Mouse (Mus musculus) olfactory bulb, adult 2 months (tissue): ENCODE data around the gene Ppp1r3g. TPM values are rescaled to one million over a fixed set of nuclear protein-coding genes. Genes with fewer than 3 reads are reported as not detected.

Experiments used
- H3K27ac ChIP-seq: fragments of 200-500 bp; 2 replicates; pipeline ENCODE4 v1.5.1; 2012; ENCODE audit warnings: low read depth, low read length; ENCODE audit not compliant: insufficient read depth
- H3K4me1 ChIP-seq: fragments of 200-500 bp; 2 replicates; pipeline ENCODE4 v1.6.1; 2012; ENCODE audit warnings: low read length; ENCODE audit not compliant: control insufficient read depth, insufficient read depth
- H3K4me3 ChIP-seq: fragments of 200-500 bp; 2 replicates; pipeline ENCODE4 v1.5.1; 2012; ENCODE audit warnings: mild to moderate bottlenecking, low read depth, low read length, moderate library complexity; ENCODE audit not compliant: insufficient read depth
- CTCF ChIP-seq: fragments of 200-500 bp; IDR thresholded peaks from 2 replicates; pipeline ENCODE4 v1.5.1; 2012; ENCODE audit warnings: low read depth, mild to moderate bottlenecking, low read length, moderate library complexity; ENCODE audit not compliant: insufficient read depth
- POLR2A ChIP-seq: fragments of 200-500 bp; IDR thresholded peaks from 2 replicates; pipeline ENCODE4 v1.6.1; 2012; ENCODE audit warnings: mild to moderate bottlenecking, low read depth, low read length, moderate library complexity; ENCODE audit not compliant: insufficient read depth
- whole genome bisulfite sequencing: fragments of 180-500 bp; shearing (Covaris S2); methylation state at CpG from one replicate; pipeline ENCODE4 v1.1.7; 2018; 5-methylcytosine and 5-hydroxymethylcytosine counted together
- polyA plus RNA-seq: library from polyadenylated mRNA; stranded (reverse); fragments of >200 nt; gene quantifications from 2 replicates; pipeline ENCODE4 v1.2.4, GENCODE M21; 2012; ENCODE audit warnings: low replicate concordance; ENCODE audit not compliant: missing spikeins, insufficient read depth, insufficient read length

Ppp1r3g gene
- polyA plus RNA-seq, 1 experiment, result not detected

DNA sequence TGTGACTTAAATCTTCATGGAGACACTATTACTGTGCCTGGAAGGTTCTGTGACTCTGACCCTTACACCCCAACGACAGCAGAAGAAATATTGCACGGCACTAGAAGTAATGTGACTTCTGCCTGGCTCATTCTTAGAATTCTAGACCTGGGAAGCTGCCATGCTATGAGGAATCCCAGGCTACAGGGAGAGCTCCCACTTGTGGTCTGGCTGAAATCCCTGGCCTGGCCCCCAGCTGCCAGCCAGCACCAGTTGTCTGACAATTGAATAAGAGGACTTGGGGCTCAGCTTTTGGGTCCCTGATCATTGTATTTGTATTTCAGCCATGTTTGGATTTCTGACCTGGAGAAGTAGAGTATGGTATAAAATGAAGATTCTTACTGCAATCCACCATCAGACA is 59.4 kb downstream of the Ppp1r3g start:
- Histone ChIP-seq H3K27ac (no peak overlapping the region), H3K4me3 (no peak overlapping the region), H3K4me1 (peaks cover 2% of the 10 kb centered on the region; the same call in 1 of the 2 replicates)
- 58% methylated on average over 2 of the region's 2 CpGs for WGBS
- TF ChIP-seq POLR2A, result no peak
- no peak for TF ChIP-seq CTCF

GRCm38 (mm10) chr13:36019309-36020274 is 61.0 kb downstream of the Ppp1r3g start:
- H3K4me1 ChIP-seq, result peaks cover 2% of the 10 kb centered on the region; the same call in 1 of the 2 replicates
- no peak overlapping the region for H3K4me3 ChIP-seq
- WGBS, result 46% methylated on average over 10 of the region's 10 CpGs
- TF ChIP-seq CTCF (no peak), POLR2A (no peak)
- no peak overlapping the region for H3K27ac ChIP-seq

Other genes with a start within 250 kb of the Ppp1r3g start
- gene Rpp40, start 52.5 kb upstream of the Ppp1r3g start, polyA plus RNA-seq, result not detected in 2 replicates
- gene Fars2, start 158.6 kb downstream of the Ppp1r3g start, polyA plus RNA-seq, result not detected in 2 replicates
- not detected in 2 replicates for gene Lyrm4, start 158.7 kb downstream of the Ppp1r3g start, polyA plus RNA-seq